Mouse (Mus musculus): ENCODE data around the gene Itgav. TPM values are rescaled to one million over a fixed set of nuclear protein-coding genes. Genes with fewer than 3 reads are reported as not detected.
A peak's percentile ranks its signal among the peaks of the same experiment; 100 is the strongest.

Itgav gene
- polyA plus RNA-seq, 1 experiment from 2014 or later: 74.3 TPM

DNA sequence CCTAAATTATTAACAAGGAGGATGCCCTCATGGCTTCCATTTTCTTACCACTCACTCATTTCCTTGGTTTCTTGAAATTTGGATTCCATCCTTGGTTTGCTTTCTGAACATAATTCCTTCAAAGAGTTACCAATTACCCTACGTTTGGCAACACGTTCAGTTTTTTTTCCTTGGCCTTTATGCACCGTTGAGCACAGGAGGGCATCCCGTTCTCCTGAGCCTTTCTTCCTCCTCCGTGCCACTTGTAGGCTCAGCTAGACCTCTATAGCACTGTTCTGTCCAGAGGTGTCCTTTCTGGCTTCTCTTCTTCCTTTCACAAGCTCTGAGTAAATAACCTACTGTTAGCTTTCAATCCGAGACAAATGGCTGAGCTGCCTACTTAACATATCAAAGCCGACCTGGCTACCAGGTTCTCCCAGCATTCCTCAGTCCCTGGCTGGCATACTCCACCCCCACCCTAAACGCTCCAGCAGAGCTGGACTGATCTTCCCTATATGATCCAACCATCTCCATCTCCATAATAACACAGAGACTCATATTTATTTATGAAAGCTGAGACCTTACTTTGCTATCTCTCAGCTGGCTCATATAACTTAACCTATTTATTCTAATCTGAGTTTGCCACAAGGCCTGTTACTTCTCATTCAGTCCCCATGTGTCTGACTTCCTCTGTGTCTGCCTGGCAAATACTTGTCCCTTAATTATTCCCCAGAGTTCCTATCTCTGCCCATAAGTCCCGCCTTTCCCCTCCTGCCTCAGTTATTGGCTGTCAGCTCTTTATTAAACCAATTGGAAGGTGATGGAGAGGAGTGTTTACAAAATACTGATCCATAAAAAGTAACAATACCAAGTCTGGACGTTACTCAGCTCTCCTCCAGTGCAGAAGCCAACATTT is 31.3 kb upstream of the Itgav start:
- Histone ChIP-seq H3K27me3 (ENCODE audit: control insufficient read depth, insufficient read depth, low read length) (no peaks in the 10 kb centered on the region), H3K4me1 (replicated peaks; ENCODE audit: control insufficient read depth, insufficient read depth) (no peaks in the 10 kb centered on the region), H3K4me2 (replicated peaks; ENCODE audit: low read depth) (no peak overlapping the region), H3K9me3 (ENCODE audit: control insufficient read depth, low read length) (no peaks in the 10 kb centered on the region), H3K9ac (ENCODE audit: low read length) (no peak overlapping the region), H3K36me3 (ENCODE audit: control insufficient read depth, insufficient read depth, low read length) (no peaks in the 10 kb centered on the region), H3K4me3 (ENCODE audit: low read depth, low read length) (no peak overlapping the region), H3K27ac (replicated peaks) (no peak overlapping the region)
- 40% methylated on average over 10 of the region's 10 CpGs for WGBS
- TF ChIP-seq CTCF (IDR thresholded peaks at IDR 0.05; ENCODE audit: low read depth): no peak
- DNase-seq (ENCODE audit: low spot score): no peak
- no peak for ATAC-seq (ENCODE audit: low FRiP score, low TSS enrichment)

GRCm38 (mm10) chr2:83694061-83694460 is 30.1 kb upstream of the Itgav start:
- Histone ChIP-seq H3K27ac (replicated peaks) (no peak overlapping the region), H3K27me3 (ENCODE audit: control insufficient read depth, insufficient read depth, low read length) (no peaks in the 10 kb centered on the region), H3K9me3 (ENCODE audit: control insufficient read depth, low read length) (no peaks in the 10 kb centered on the region), H3K4me3 (ENCODE audit: low read depth, low read length) (no peak overlapping the region), H3K36me3 (ENCODE audit: control insufficient read depth, insufficient read depth, low read length) (no peaks in the 10 kb centered on the region), H3K9ac (ENCODE audit: low read length) (no peak overlapping the region), H3K4me2 (replicated peaks; ENCODE audit: low read depth) (no peak overlapping the region), H3K4me1 (replicated peaks; ENCODE audit: control insufficient read depth, insufficient read depth) (no peaks in the 10 kb centered on the region)
- ATAC-seq (ENCODE audit: low FRiP score, low TSS enrichment): no peak
- TF ChIP-seq EP300 (optimal IDR thresholded peaks at IDR 0.05): no peak
- TF ChIP-seq CTCF (IDR thresholded peaks at IDR 0.05; ENCODE audit: low read depth): no peak
- WGBS: 60% methylated on average over 7 of the region's 7 CpGs
- no peak for DNase-seq (ENCODE audit: low spot score)

DNA sequence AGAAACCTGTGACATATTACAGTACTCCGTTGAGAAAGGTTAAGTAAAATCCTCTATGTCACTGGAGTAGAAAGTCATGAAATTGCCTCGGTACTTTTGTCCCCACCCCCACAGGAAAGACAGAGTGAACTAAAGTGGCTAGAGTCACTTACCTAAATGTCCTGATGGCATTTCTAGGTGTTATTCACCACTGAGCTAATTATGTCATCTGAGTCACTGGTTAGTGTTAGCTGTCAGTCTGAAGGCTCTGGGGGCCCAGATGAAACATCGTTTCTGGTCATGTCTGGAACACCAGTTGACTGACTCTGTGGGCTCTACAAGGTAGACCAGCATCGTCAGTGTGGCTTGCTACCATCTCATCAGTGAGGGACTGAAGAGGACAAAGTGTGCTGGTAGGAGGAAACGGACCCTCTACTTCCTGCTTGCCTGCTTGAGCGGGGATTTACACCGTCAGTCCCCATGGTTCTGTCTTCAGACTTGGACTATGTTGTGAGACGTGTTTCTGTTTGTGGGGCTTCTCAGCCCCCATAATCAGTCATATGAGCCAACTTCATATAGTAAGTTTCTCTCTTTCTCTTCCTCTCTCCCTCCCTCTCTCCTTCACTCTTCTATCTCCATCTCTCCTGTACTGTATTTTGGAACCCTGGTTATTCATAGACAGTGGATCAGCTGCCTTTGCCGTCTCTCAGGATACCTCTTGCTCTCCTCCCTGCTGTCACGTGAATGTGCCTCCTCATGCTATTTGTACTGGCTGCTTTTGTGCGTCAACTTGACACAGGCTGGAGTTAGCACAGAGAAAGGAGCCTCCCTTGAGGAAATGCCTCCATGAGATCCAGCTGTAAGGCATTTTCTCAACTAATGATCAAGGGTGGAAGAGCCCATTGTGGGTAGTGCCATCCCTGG is 28.6 kb upstream of the Itgav start:
- Histone ChIP-seq H3K9ac (ENCODE audit: low read length) (no peak overlapping the region), H3K36me3 (ENCODE audit: control insufficient read depth, insufficient read depth, low read length) (no peaks in the 10 kb centered on the region), H3K9me3 (ENCODE audit: control insufficient read depth, low read length) (no peaks in the 10 kb centered on the region), H3K4me1 (replicated peaks; ENCODE audit: control insufficient read depth, insufficient read depth) (no peaks in the 10 kb centered on the region), H3K27ac (replicated peaks) (no peak overlapping the region), H3K4me3 (ENCODE audit: low read depth, low read length) (no peak overlapping the region), H3K27me3 (ENCODE audit: control insufficient read depth, insufficient read depth, low read length) (no peaks in the 10 kb centered on the region), H3K4me2 (replicated peaks; ENCODE audit: low read depth) (no peak overlapping the region)
- ATAC-seq (ENCODE audit: low FRiP score, low TSS enrichment) (no peak), DNase-seq (ENCODE audit: low spot score) (no peak)
- TF ChIP-seq CTCF (IDR thresholded peaks at IDR 0.05; ENCODE audit: low read depth) (no peak), EP300 (optimal IDR thresholded peaks at IDR 0.05) (no peak)
- WGBS: 69% methylated on average over 11 of the region's 11 CpGs

GRCm38 (mm10) chr2:83698484-83698883 is 25.7 kb upstream of the Itgav start:
- H3K4me2 ChIP-seq (replicated peaks; ENCODE audit: low read depth): no peak overlapping the region
- H3K27me3 ChIP-seq (ENCODE audit: control insufficient read depth, insufficient read depth, low read length): no peaks in the 10 kb centered on the region
- H3K9me3 ChIP-seq (ENCODE audit: control insufficient read depth, low read length): no peaks in the 10 kb centered on the region
- no peaks in the 10 kb centered on the region for H3K4me1 ChIP-seq (replicated peaks; ENCODE audit: control insufficient read depth, insufficient read depth)
- H3K36me3 ChIP-seq (ENCODE audit: control insufficient read depth, insufficient read depth, low read length): no peaks in the 10 kb centered on the region
- H3K9ac ChIP-seq (ENCODE audit: low read length): no peak overlapping the region
- TF ChIP-seq CTCF (IDR thresholded peaks at IDR 0.05; ENCODE audit: low read depth): peak; percentile 57
- no peak for TF ChIP-seq EP300 (optimal IDR thresholded peaks at IDR 0.05)
- no peak overlapping the region for H3K27ac ChIP-seq (replicated peaks)
- DNase-seq (ENCODE audit: low spot score) (no peak), ATAC-seq (ENCODE audit: low FRiP score, low TSS enrichment) (no peak)
- no peak overlapping the region for H3K4me3 ChIP-seq (ENCODE audit: low read depth, low read length)
- WGBS: 86% methylated on average over 1 of the region's 1 CpGs

GRCm38 (mm10) chr2:83699324-83699723 is 24.9 kb upstream of the Itgav start:
- DNase-seq (ENCODE audit: low spot score): no peak
- Histone ChIP-seq H3K9ac (ENCODE audit: low read length) (no peak overlapping the region), H3K4me1 (replicated peaks; ENCODE audit: control insufficient read depth, insufficient read depth) (no peaks in the 10 kb centered on the region), H3K4me3 (ENCODE audit: low read depth, low read length) (no peak overlapping the region), H3K27me3 (ENCODE audit: control insufficient read depth, insufficient read depth, low read length) (no peaks in the 10 kb centered on the region), H3K36me3 (ENCODE audit: control insufficient read depth, insufficient read depth, low read length) (no peaks in the 10 kb centered on the region), H3K27ac (replicated peaks) (no peak overlapping the region), H3K4me2 (replicated peaks; ENCODE audit: low read depth) (no peak overlapping the region), H3K9me3 (ENCODE audit: control insufficient read depth, low read length) (no peaks in the 10 kb centered on the region)
- TF ChIP-seq EP300 (optimal IDR thresholded peaks at IDR 0.05): no peak
- no peak for TF ChIP-seq CTCF (IDR thresholded peaks at IDR 0.05; ENCODE audit: low read depth)
- peak; percentile 67; the same call in 1 of the 2 replicates for ATAC-seq (ENCODE audit: low FRiP score, low TSS enrichment)
- WGBS: 36% methylated on average over 1 of the region's 1 CpGs
